Mouse (Mus musculus): ENCODE data around the gene Pnlip.

The Pnlip gene

GRCm38 (mm10) chr19:58726551-58726950 is 74.3 kb downstream of the Pnlip start:
- no peak for DNase-seq (ENCODE audit: low spot score in 2 of 2)

GRCm38 (mm10) chr19:58727756-58728155 is 75.5 kb downstream of the Pnlip start:
- no peak for DNase-seq (ENCODE audit: low spot score in 2 of 2)

GRCm38 (mm10) chr19:58728445-58729031 is 76.2 kb downstream of the Pnlip start, which contains the start of gene Pnliprp1:
Pnliprp1 (plus strand) TSS chr19:58728887.
- DNase-seq (ENCODE audit: low spot score in 2 of 2) = no peak
